Mouse (Mus musculus): ENCODE measurements around the gene Slc25a1. TPM values are rescaled to one million over a fixed set of nuclear protein-coding genes. Genes with fewer than 3 reads are reported as not detected.

The Slc25a1 gene
- total and polyA plus RNA-seq, 3 experiments, result 215 to 601 (median 471) TPM

Other genes with a start within 250 kb of the Slc25a1 start
- gene Med15, start 195.3 kb downstream of the Slc25a1 start, total RNA-seq (2021), result 10 to 100 TPM; 53.9 to 65.4 TPM
- gene Med15, start 195.3 kb downstream of the Slc25a1 start, polyA plus RNA-seq (2012; rRNA removed), result 138 and 157 TPM in 2 replicates
- 10 to 100 TPM; 45.5 to 49.8 TPM for gene Klhl22, start 168.6 kb downstream of the Slc25a1 start, total RNA-seq (2021)
- 55.3 and 68.2 TPM in 2 replicates for gene Klhl22, start 168.6 kb downstream of the Slc25a1 start, polyA plus RNA-seq (2012; rRNA removed)
- gene Scarf2, start 130.9 kb downstream of the Slc25a1 start, total RNA-seq (2021), result 10 to 100 TPM in 1 of 2 experiments, 1 to 10 TPM in 1; 8.4 to 15.9 TPM
- gene Scarf2, start 130.9 kb downstream of the Slc25a1 start, polyA plus RNA-seq (2012; rRNA removed), result 61.7 and 75.1 TPM in 2 replicates
- gene B830017H08Rik, start 95.1 kb downstream of the Slc25a1 start, total RNA-seq (2021), result not detected
- not detected in 2 replicates for gene B830017H08Rik, start 95.1 kb downstream of the Slc25a1 start, polyA plus RNA-seq (2012; rRNA removed)
- 1 to 10 TPM; 1.7 to 3.8 TPM for gene Car15, start 89.9 kb downstream of the Slc25a1 start, total RNA-seq (2021)
- 5.1 and 5.5 TPM in 2 replicates for gene Car15, start 89.9 kb downstream of the Slc25a1 start, polyA plus RNA-seq (2012; rRNA removed)
- under 1 TPM in 1 of 2 experiments, not detected in 1; 0.09 TPM for gene Gm20518, start 36.5 kb downstream of the Slc25a1 start, total RNA-seq (2021)
- 0.58 and 0.67 TPM in 2 replicates for gene Gm20518, start 36.5 kb downstream of the Slc25a1 start, polyA plus RNA-seq (2012; rRNA removed)
- not detected for gene Tssk1, start 34.0 kb downstream of the Slc25a1 start, total RNA-seq (2021)
- gene Tssk1, start 34.0 kb downstream of the Slc25a1 start, polyA plus RNA-seq (2012; rRNA removed), result 0.03 TPM in 1 of 2 replicates, not detected in the other
- 10 to 100 TPM; 62.1 to 68.1 TPM for gene Dgcr2, start 29.7 kb downstream of the Slc25a1 start, total RNA-seq (2021)
- gene Dgcr2, start 29.7 kb downstream of the Slc25a1 start, polyA plus RNA-seq (2012; rRNA removed), result 139 and 166 TPM in 2 replicates
- gene Tssk2, start 29.6 kb downstream of the Slc25a1 start, total RNA-seq (2021), result not detected
- gene Tssk2, start 29.6 kb downstream of the Slc25a1 start, polyA plus RNA-seq (2012; rRNA removed), result not detected in 2 replicates
- 10 to 100 TPM; 14.1 to 15.5 TPM for gene Ess2, start 16.9 kb downstream of the Slc25a1 start, total RNA-seq (2021)
- gene Ess2, start 16.9 kb downstream of the Slc25a1 start, polyA plus RNA-seq (2012; rRNA removed), result 19.5 and 22.6 TPM in 2 replicates
- gene Gsc2, start 13.2 kb downstream of the Slc25a1 start, total RNA-seq (2021), result not detected
- not detected in 2 replicates for gene Gsc2, start 13.2 kb downstream of the Slc25a1 start, polyA plus RNA-seq (2012; rRNA removed)
- gene Vpreb2, start 52.2 kb upstream of the Slc25a1 start, total RNA-seq (2021), result not detected
- gene Vpreb2, start 52.2 kb upstream of the Slc25a1 start, polyA plus RNA-seq (2012; rRNA removed), result not detected in 2 replicates
- gene Dgcr6, start 124.6 kb upstream of the Slc25a1 start, total RNA-seq (2021), result 10 to 100 TPM; 71.3 to 75.7 TPM
- gene Dgcr6, start 124.6 kb upstream of the Slc25a1 start, polyA plus RNA-seq (2012; rRNA removed), result 127 and 132 TPM in 2 replicates
- gene Prodh, start 162.0 kb upstream of the Slc25a1 start, total RNA-seq (2021), result 10 to 100 TPM; 30.2 to 46.7 TPM
- gene Prodh, start 162.0 kb upstream of the Slc25a1 start, polyA plus RNA-seq (2012; rRNA removed), result 68.7 and 99.1 TPM in 2 replicates
- under 1 TPM; 0.14 to 0.23 TPM for gene Rtn4r, start 199.4 kb upstream of the Slc25a1 start, total RNA-seq (2021)
- gene Rtn4r, start 199.4 kb upstream of the Slc25a1 start, polyA plus RNA-seq (2012; rRNA removed), result 0.58 and 0.90 TPM in 2 replicates

Measured in adrenal gland, adult 2 months (tissue).